Mouse (Mus musculus) forebrain, embryonic 14.5 days (tissue): ENCODE measurements at regions not wholly inside any gene's neighbourhood (a gene's known extent, or its start where the extent isn't known, plus 50 kb on each side); places are given as distances from the start of the nearest gene placed in this dataset.

Source experiments
- ATAC-seq: fragments of 200-750 bp; cut with Nextera tagmentation; 2 replicates; pipeline ENCODE4 v1.8.0; 2017; ENCODE audit warnings: mild to moderate bottlenecking, moderate library complexity
- DNase-seq: peaks from one replicate; pipeline ENCODE4 v3.0.0-alpha.2; 2015; ENCODE audit warnings: low spot score
- H3K27ac ChIP-seq: fragments of 300-500 bp; sonication (generic); 2 replicates; pipeline ENCODE4 v1.5.1; 2014; ENCODE audit warnings: low read depth, mild to moderate bottlenecking, control low read depth, low read length, moderate library complexity
- H3K27me3 ChIP-seq: fragments of 300-500 bp; sonication (generic); replicated peaks from 2 replicates; pipeline ENCODE4 v1.6.1; 2014; ENCODE audit warnings: low read length, control low read depth, mixed read lengths; ENCODE audit not compliant: control insufficient read depth, insufficient read depth
- H3K36me3 ChIP-seq: fragments of 300-500 bp; sonication (generic); 2 replicates; pipeline ENCODE4 v1.6.1; 2014; ENCODE audit warnings: low read length, control low read depth; ENCODE audit not compliant: control insufficient read depth, insufficient read depth
- H3K4me1 ChIP-seq: fragments of 300-500 bp; sonication (generic); 2 replicates; pipeline ENCODE4 v1.6.1; 2014; ENCODE audit warnings: antibody characterized with exemption, low read length, control low read depth; ENCODE audit not compliant: control insufficient read depth, insufficient read depth
- H3K4me2 ChIP-seq: fragments of 300-500 bp; sonication (generic); 2 replicates; pipeline ENCODE4 v1.6.1; 2014; ENCODE audit warnings: mild to moderate bottlenecking, control low read depth, low read length
- H3K4me3 ChIP-seq: fragments of 300-500 bp; sonication (generic); 2 replicates; pipeline ENCODE4 v1.5.1; 2014; ENCODE audit warnings: low read depth, low read length, control low read depth
- H3K9ac ChIP-seq: fragments of 300-500 bp; sonication (generic); 2 replicates; pipeline ENCODE4 v1.6.1; 2014; ENCODE audit warnings: mild to moderate bottlenecking, low read length, control low read depth, moderate library complexity
- H3K9me3 ChIP-seq: fragments of 300-500 bp; sonication (generic); replicated peaks from 2 replicates; pipeline ENCODE4 v1.6.1; 2016; ENCODE audit warnings: low read length, control low read depth, mixed read lengths; ENCODE audit not compliant: control insufficient read depth
- WGBS: fragments of 180-500 bp; shearing (Covaris S2); extraction: QIAGEN DNeasy Blood & Tissue Kit; methylation state at CpG from one replicate; pipeline ENCODE4 v1.1.7; 2014; 5-methylcytosine and 5-hydroxymethylcytosine counted together

DNA sequence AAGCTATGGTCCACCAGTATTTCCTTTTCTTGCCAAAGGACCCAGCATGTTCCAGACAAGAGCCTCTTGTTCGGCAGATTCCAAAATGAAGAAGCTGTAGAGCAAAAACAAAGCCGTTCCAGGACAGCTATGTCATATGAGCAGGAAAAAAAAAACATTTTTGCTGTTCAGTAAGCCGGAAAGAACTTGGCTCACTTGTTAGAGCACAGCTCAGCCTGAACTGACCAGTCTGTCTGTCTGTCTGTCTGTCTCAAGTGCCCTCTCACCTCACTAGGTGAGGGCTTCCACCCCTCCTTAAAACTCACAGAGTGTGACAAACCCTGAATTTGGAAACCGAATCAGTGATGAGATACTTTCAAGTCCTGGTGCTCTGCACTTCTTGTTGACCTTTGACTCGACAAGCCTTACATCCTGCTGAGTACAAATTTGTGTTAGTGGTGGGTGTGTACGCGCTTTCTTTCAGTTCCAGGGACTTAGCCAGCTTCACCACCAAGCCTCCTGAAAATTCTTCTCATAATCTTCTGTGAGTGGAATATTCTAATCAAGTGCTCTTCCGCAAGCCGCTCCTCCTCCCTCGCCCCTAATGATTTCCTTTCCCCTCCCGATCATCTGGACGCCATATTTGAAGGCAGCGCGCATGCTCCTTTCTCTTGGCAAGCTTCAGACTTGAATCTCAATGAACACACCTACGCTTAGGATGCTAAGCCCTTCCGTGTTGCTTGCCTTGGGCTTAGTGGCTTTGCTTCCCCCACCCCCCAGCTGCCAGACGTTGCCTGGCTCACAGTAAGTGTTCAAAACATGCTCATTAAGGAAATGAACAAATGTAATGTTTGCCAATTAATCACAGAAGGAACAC is 560.9 kb downstream of the Tox3 start:
- peak; percentile 40; the same call in 1 of the 2 replicates for ATAC-seq
- H3K4me2 ChIP-seq, result no peak overlapping the region
- H3K9me3 ChIP-seq, result no peaks in the 10 kb centered on the region
- no peaks in the 10 kb centered on the region for H3K36me3 ChIP-seq
- peaks cover 13% of the 10 kb centered on the region for H3K4me1 ChIP-seq
- H3K4me3 ChIP-seq, result no peak overlapping the region
- H3K27ac ChIP-seq, result no peak overlapping the region
- peak; percentile 70 for DNase-seq
- H3K9ac ChIP-seq, result no peak overlapping the region
- peaks cover 3% of the 10 kb centered on the region; the same call in 1 of the 2 replicates for H3K27me3 ChIP-seq
- 55% methylated on average over 17 of the region's 17 CpGs for WGBS

DNA sequence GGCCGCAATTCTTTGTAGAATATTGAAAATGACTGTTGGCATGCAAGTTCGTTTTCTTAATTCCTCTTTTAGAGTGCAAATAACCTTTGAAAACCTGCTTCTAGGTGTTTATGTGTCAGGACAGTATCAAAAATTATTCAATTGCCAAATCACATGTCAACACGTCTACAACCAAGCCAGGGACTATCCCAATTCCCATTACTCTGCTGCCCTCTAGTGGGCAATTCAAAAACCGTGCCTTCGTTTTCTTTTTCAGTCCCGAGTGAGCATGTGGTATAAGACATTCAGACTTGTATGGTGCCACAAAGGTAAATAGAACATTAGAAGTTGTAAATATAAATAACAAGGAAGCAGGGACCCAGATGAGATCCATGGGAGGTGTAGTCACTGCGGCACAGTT is 563.1 kb downstream of the Tox3 start:
- peak; percentile 73 for ATAC-seq
- Histone ChIP-seq H3K4me1 (peaks cover 13% of the 10 kb centered on the region), H3K9me3 (no peaks in the 10 kb centered on the region)

DNA sequence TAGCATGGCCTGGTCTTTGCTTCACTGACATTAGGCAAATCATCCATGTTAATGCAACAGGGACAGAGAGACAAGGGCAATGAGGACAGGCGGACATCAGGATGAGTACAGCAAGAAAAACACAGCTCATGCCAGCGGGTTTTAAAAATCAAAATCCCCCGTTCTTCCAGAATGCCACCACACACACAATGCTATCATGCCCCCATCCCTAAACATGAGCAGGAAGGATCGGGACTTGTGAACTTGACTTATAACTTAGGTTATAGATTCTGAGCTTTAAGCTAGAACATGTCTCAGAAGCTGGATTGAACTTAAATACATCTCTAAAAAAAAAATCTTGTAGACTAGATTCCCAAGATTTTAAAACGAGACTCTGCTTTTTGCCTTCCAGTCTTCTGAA is 564.8 kb downstream of the Tox3 start:
- no peak overlapping the region for H3K4me2 ChIP-seq
- ATAC-seq, result no peak
- peaks cover 3% of the 10 kb centered on the region; the same call in 1 of the 2 replicates for H3K27me3 ChIP-seq
- WGBS, result 68% methylated on average over 5 of the region's 5 CpGs
- H3K27ac ChIP-seq, result no peak overlapping the region
- no peaks in the 10 kb centered on the region for H3K36me3 ChIP-seq
- peaks cover 13% of the 10 kb centered on the region for H3K4me1 ChIP-seq
- no peaks in the 10 kb centered on the region for H3K9me3 ChIP-seq
- no peak for DNase-seq
- H3K4me3 ChIP-seq, result no peak overlapping the region
- no peak overlapping the region for H3K9ac ChIP-seq

More for the DNA sequence above, 563.1 kb downstream of the Tox3 start:
- Histone ChIP-seq H3K4me3 (no peak overlapping the region), H3K27ac (no peak overlapping the region), H3K36me3 (no peaks in the 10 kb centered on the region), H3K9ac (no peak overlapping the region), H3K27me3 (peaks cover 3% of the 10 kb centered on the region; the same call in 1 of the 2 replicates), H3K4me2 (no peak overlapping the region)
- peak; percentile 92 for DNase-seq
- 13% methylated on average over 7 of the region's 7 CpGs for WGBS

DNA sequence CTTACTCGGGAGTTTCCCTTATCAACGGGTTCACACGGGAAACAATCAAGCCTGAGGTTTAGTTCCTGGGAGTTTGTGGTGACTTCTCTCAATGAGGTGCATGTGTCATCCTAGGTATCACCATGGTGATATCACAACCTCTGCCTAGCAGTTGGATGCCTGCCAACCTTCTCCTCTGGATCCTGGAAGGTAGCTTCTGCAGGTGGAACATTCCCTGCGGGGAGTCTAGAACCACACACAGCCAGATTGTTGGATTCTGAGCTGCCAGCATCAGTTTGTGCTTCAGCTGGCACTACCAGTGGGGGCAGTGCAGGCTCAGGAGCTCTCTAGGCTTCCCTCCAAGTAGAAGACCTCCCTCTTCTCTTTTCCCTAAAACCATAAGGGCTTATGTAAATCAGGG is 581.8 kb downstream of the Tox3 start:
- no peaks in the 10 kb centered on the region for H3K4me1 ChIP-seq
- peak; percentile 11 for DNase-seq
- H3K27me3 ChIP-seq, result no peaks in the 10 kb centered on the region
- no peak overlapping the region for H3K4me2 ChIP-seq
- H3K9ac ChIP-seq, result no peak overlapping the region
- no peak overlapping the region for H3K27ac ChIP-seq
- WGBS, result 66% methylated on average over 4 of the region's 4 CpGs
- H3K36me3 ChIP-seq, result no peaks in the 10 kb centered on the region
- ATAC-seq, result no peak
- no peak overlapping the region for H3K4me3 ChIP-seq
- no peaks in the 10 kb centered on the region for H3K9me3 ChIP-seq

DNA sequence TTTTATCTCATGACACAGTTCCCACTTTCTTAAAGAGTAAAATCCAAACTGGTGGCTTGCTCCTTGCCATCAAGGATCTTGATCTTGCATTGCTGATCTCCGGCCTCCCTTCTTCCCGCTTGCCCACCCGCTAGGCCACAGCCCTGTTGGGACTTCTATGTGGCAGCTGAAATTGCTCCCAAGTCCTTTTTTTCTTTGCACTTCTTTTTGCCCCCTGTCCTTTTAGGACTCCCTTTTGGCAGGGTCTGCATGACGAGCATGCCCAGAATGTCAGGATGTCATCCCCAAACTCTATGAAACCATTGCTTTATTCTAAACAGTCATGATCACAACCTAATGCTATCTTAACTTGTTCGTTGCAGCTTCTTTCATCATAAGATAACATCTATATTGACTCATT is 588.6 kb downstream of the Tox3 start:
- no peak for ATAC-seq
- H3K9ac ChIP-seq, result no peak overlapping the region
- H3K27ac ChIP-seq, result no peak overlapping the region
- no peak overlapping the region for H3K4me2 ChIP-seq
- H3K9me3 ChIP-seq, result no peaks in the 10 kb centered on the region
- DNase-seq, result no peak
- H3K27me3 ChIP-seq, result no peaks in the 10 kb centered on the region
- 90% methylated on average over 5 of the region's 5 CpGs for WGBS
- no peaks in the 10 kb centered on the region for H3K36me3 ChIP-seq
- 0 out of 2 replicates have a peak, but pooled peaks cover 2% of the 10 kb centered on the region for H3K4me1 ChIP-seq
- no peak overlapping the region for H3K4me3 ChIP-seq

DNA sequence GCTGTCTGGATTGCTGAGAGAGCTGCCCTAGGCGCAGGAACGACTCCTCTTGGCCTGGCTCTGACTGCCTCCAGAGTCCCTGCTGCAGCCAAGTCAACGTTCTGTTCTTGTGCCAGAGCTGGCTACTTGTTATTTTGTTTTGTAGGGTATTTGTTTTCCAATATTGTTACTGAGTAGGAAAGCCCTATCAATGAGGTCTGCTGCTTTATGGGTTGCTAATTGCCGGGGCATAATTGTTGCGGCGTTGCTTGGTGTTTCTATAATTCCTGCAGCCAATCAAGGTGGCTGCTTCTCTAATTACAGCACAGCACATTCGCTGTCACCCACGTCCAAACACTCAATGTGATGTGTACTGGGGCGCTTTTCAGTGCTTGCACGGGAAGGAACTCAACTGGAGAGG is 589.4 kb downstream of the Tox3 start:
- ATAC-seq (peak; percentile 37; the same call in 1 of the 2 replicates), DNase-seq (peak; percentile 66)
- Histone ChIP-seq H3K4me1 (0 out of 2 replicates have a peak, but pooled peaks cover 2% of the 10 kb centered on the region), H3K27ac (no peak overlapping the region), H3K4me3 (no peak overlapping the region), H3K36me3 (no peaks in the 10 kb centered on the region), H3K9me3 (no peaks in the 10 kb centered on the region), H3K9ac (no peak overlapping the region), H3K4me2 (no peak overlapping the region), H3K27me3 (no peaks in the 10 kb centered on the region)
- WGBS, result 19% methylated on average over 10 of the region's 10 CpGs

DNA sequence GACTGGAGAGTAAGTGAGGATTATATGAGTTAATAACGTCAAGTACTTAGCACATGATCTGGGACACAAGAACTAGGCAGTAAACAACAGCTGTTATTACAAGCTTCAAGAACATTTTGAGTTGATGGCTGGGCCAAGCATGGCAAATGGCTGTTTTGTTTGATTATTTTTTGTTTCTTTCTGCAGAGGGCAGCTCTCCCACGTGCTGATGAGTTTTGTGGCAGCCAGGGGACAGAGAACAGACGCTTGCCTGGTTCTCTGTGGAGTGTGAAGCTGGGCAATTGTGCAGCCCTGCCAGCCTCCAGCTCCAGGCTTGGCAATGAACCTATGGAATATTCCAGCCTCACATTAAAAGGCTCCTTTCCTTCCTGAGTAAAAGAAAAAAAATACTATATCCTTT is 592.2 kb downstream of the Tox3 start:
- Histone ChIP-seq H3K36me3 (no peaks in the 10 kb centered on the region), H3K9ac (no peak overlapping the region), H3K4me3 (no peak overlapping the region), H3K9me3 (no peaks in the 10 kb centered on the region), H3K27me3 (no peaks in the 10 kb centered on the region), H3K27ac (no peak overlapping the region), H3K4me1 (0 out of 2 replicates have a peak, but pooled peaks cover 2% of the 10 kb centered on the region), H3K4me2 (no peak overlapping the region)
- 39% methylated on average over 3 of the region's 3 CpGs for WGBS
- ATAC-seq, result peak; percentile 72; the same call in 1 of the 2 replicates
- peak; percentile 74 for DNase-seq

DNA sequence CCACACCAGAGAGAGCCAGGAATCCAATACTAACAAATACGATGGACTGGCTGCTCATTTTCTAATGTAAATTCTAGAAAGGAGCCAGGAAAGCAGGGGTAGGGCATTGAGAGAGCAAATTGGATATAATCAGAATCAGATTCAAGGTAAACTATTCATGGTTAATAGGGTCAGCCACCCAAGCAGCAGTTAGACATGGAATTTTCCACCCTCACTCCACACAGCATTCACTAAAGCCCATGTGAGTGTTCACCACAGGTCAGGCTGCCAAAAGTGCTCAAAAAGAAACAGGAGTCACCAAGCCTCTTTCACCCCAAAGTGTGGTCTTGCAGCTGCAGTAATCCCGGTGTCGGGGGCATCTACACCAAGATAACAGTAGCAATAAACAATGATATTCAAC is 596.9 kb downstream of the Tox3 start:
- Histone ChIP-seq H3K36me3 (no peaks in the 10 kb centered on the region), H3K27ac (no peak overlapping the region), H3K4me1 (no peaks in the 10 kb centered on the region), H3K4me3 (no peak overlapping the region), H3K9ac (no peak overlapping the region), H3K27me3 (no peaks in the 10 kb centered on the region), H3K4me2 (no peak overlapping the region), H3K9me3 (no peaks in the 10 kb centered on the region)
- ATAC-seq (no peak), DNase-seq (no peak)
- WGBS, result 93% methylated on average over 3 of the region's 3 CpGs

DNA sequence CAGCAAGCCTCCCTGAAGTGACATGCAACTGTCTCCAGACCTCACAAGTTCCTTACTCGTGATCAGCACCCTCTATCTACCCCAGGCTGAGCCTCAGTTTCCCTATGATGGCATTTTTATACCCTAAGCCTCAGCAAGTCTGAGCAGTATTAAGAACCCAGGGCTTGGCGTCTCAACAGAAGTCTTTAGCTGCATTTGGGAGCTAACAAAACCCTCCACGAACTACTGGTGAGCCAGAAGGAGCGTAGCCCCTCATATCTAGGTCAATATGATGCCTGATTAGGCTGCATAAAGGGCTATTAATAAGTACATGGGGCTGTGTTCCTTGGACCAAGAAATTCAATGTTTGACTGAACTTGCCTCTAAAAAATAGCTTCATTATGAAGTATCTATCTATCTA is 600.4 kb downstream of the Tox3 start:
- no peak for ATAC-seq
- DNase-seq, result no peak
- Histone ChIP-seq H3K4me1 (peaks cover 3% of the 10 kb centered on the region; the same call in 1 of the 2 replicates), H3K9ac (no peak overlapping the region), H3K4me2 (no peak overlapping the region), H3K27ac (no peak overlapping the region), H3K27me3 (no peaks in the 10 kb centered on the region), H3K36me3 (no peaks in the 10 kb centered on the region), H3K9me3 (no peaks in the 10 kb centered on the region), H3K4me3 (no peak overlapping the region)
- WGBS, result 83% methylated on average over 4 of the region's 4 CpGs
